Mouse (Mus musculus) G1E (cell line): ENCODE results near the gene Slc36a4.

ENCODE experiments used
- CTCF ChIP-seq: IDR thresholded peaks from 2 replicates; pipeline ENCODE4 v1.5.1; 2012; ENCODE audit warnings: low read depth, low read length, inconsistent platforms, mixed read lengths
- GATA1 ChIP-seq: IDR thresholded peaks from 2 replicates; pipeline ENCODE4 v1.6.1; 2012; ENCODE audit warnings: borderline replicate concordance, low read length, inconsistent platforms, mixed read lengths
- GATA2 ChIP-seq: IDR thresholded peaks from 2 replicates; pipeline ENCODE4 v1.6.1; 2012; ENCODE audit warnings: low read depth, low read length, inconsistent platforms, borderline replicate concordance
- POLR2AphosphoS5 ChIP-seq: IDR thresholded peaks from 2 replicates; pipeline ENCODE4 v1.6.1; 2012; ENCODE audit warnings: low read depth, low read length, inconsistent platforms; ENCODE audit not compliant: insufficient replicate concordance

DNA sequence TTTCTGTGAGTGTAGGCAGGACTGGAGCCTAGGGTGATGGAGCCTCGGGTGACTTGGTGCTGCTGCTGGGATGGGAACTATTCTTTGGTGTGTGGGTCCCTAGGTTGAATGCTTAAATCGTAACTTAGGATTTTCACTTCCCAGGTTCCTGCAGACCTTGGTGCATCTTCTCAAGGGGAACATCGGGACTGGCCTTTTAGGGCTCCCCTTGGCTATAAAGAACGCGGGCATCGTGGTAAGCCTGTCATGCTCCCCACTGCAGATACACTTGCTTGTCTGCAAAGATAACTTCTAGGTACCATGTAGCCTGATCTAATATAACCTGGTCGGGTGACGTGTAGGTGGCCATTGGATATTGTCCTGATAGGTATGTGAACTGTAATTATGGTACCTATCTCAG lies 11.0 kb downstream of the Slc36a4 start:
- TF ChIP-seq CTCF (no peak), GATA1 (no peak), POLR2AphosphoS5 (no peak), GATA2 (no peak)
